Mouse (Mus musculus) gastrocnemius, postnatal 36 days (tissue): ENCODE measurements at regions not wholly inside any gene's neighbourhood (a gene's known extent, or its start where the extent isn't known, plus 50 kb on each side); places are given as distances from the start of the nearest gene placed in this dataset.

ENCODE experiments used
- DNase-seq, 2 experiments: peaks; one replicate each; pipeline ENCODE4 v3.0.0; 2022
- intact Hi-C: fragments of 180-260 bp; cut with DNase I; formaldehyde crosslinking; loops from one replicate; pipeline ENCODE4 v1.15.1; 2025

DNA sequence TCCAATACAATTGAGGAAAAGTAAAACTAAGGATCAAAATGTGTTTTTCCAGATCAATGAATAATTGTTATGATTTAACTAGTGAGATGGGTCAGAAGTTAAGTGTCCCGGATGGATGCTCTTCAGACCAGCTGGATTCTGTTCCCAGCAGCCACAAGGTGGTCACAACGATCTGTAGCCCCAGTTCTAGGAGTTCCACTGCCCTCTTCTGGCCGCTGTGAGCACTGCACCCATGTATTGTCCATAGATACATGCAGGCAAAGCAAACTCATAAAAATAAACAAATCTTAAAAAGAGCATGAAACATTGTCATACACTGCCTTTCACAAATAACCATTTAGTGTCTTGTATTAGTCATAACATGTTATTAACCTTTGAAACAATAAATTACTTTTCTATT lies 96.3 kb upstream of the Gk2 start:
- DNase-seq: no peak
- intact Hi-C loops: no loop called here

DNA sequence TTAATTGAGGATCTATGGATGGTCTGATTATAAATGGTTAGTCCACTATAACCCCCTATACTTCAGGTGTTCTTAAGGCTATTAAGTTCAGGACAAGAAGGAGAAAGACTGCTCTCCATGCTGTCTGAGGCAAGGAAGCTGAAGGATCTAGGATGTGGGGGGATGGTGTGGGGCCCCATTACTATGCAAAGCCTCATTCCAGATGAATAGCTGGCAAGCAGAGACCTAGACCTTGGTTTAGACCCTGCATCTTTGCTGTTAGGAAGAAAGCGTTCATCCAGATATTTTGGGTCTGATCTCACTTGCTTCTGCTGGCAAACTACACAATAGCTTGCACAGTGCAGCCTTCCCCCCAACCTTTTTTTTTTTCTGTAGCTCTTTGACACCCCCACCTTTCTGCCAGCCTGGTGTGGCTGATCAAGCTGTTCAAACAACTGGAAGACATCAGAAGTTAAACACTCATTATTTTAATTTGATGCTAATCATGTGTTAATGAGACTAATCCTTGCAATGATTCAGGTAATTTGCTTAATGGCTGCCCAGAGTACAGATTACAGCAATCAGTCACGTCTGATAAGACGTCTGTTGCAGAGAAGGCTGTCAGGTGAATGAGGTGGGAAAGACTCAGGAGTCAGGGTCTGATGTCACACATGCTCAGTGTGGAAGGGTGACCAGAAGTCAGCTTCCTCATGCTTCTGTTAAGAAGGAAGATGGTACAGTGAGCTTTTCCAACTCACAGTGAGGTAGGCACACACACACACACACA lies 80.9 kb upstream of the Gk2 start:
- no peak for DNase-seq
- intact Hi-C loops: no loop called here

DNA sequence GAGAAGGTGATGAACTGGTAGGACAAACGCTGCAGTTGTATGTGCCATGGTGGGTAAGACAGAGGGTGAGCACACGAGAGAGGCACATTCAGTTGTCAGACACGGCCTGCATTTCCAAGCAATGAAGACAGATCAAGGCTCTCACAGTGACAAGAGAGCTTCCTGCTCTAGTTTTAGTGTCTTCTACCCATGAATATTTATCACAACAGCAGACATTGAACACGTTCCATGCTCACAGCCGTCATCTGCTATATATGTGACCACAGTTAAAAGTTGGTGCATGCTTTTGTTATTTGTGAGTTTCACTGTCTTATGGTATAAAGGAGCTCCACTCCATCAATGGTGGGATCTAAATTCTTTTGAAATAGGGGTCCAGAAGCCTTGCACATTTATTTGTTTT lies 76.9 kb upstream of the Gk2 start:
- DNase-seq: no peak
- intact Hi-C loops: no loop called here

DNA sequence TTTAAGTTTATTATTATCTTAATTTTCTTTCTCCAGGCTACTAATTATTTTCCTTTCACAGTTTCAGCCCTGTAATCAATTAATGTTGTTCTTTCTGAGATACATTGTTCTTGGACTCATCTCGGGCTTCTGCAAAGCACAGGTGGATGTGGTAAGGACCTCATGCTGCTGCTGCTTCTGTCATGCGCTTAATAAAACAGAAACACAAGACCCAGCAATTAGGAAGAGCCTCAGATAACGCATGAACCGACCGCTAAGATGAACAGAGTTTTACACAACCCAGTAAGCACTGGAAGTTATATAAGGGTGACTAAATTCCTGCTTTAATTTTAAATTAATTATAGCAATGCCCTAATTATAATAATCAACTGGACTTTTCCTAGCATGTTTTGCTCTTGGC lies 70.7 kb upstream of the Gk2 start:
- DNase-seq: no peak
- intact Hi-C loops: no loop called here
